Mouse (Mus musculus): ENCODE measurements at regions not wholly inside any gene's neighbourhood (a gene's known extent, or its start where the extent isn't known, plus 50 kb on each side); places are given as distances from the start of the nearest gene placed in this dataset.

GRCm38 (mm10) chr7:133521936-133522335 lies 80.0 kb downstream of the Tex36 start:
- DNase-seq (ENCODE audit: low read depth, low spot score) = no peak

- DNase-seq (ENCODE audit: low read depth, low spot score) = no peak
These were observed 83.0 kb downstream of the Tex36 start for GRCm38 (mm10) chr7:133518926-133519325.

GRCm38 (mm10) chr7:133517576-133517975 lies 84.4 kb downstream of the Tex36 start:
- DNase-seq (ENCODE audit: low read depth, low spot score) = no peak

- DNase-seq (ENCODE audit: low read depth, low spot score) = peak; percentile 43
These were observed 91.0 kb downstream of the Tex36 start for GRCm38 (mm10) chr7:133510926-133511325.

- no peak for DNase-seq (ENCODE audit: low read depth, low spot score)
These were observed 92.5 kb downstream of the Tex36 start for GRCm38 (mm10) chr7:133509486-133509885.

GRCm38 (mm10) chr7:133508370-133509012 lies 93.5 kb downstream of the Tex36 start:
- no peak for DNase-seq (ENCODE audit: low read depth, low spot score)

GRCm38 (mm10) chr7:133505628-133506027 lies 96.3 kb downstream of the Tex36 start:
- DNase-seq (ENCODE audit: low read depth, low spot score) = peak; percentile 51

GRCm38 (mm10) chr7:133503946-133504345 lies 98.0 kb downstream of the Tex36 start:
- DNase-seq (ENCODE audit: low read depth, low spot score) = no peak

DNA sequence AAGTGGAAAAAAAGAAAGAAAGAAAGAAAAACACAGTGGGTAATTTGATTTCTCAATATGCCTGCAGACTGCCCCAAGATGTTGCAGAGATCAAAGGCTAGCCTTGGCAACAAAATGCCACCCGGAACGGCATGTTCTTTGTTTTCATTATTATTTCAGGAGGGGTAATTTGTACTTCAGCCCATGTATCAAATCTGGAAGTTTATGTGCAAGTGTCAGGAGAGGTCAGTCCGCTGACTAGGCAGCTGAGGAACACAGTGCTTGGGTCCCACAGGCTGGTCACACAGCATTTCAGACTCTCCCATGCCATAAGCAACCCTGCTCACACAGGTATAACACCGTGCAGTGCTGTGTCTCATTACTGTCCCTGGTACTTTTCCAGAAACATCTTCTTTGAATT lies 99.2 kb downstream of the Tex36 start:
- no peak for DNase-seq (ENCODE audit: low read depth, low spot score)

- DNase-seq (ENCODE audit: low read depth, low spot score) = no peak
These were observed 104.4 kb downstream of the Tex36 start for GRCm38 (mm10) chr7:133497551-133497950.

DNA sequence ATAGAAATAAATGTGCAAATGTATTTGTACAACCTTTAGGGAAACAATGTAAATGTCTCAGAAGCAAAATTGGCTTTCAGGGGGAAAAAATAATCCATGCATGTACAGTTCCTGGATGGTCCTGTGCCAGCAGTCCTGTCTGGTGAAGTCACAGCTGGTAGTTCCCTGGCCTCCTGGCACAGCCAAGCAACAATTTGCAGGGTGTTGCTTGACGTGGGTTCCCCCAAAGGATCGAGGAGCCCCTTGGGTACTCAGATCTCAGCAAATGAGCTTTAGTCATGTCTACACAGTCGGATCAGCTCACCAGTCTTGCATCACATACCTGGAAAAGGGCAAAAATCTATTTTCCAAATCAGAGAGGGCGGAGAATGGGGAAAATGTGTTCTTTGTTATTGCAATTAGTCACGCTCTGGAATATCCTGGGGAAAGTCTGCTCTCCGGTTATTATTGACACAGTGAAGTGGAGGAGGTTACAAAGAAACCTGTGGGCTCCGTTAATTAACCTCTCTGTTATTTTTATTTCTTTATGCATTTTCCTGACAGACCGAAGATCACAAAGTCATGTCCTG lies 106.9 kb downstream of the Tex36 start:
- DNase-seq (ENCODE audit: low read depth, low spot score) = no peak

GRCm38 (mm10) chr7:133494256-133494981 lies 107.5 kb downstream of the Tex36 start:
- DNase-seq (ENCODE audit: low read depth, low spot score) = no peak

GRCm38 (mm10) chr7:133492626-133493025 lies 109.3 kb downstream of the Tex36 start:
- no peak for DNase-seq (ENCODE audit: low read depth, low spot score)

- no peak for DNase-seq (ENCODE audit: low read depth, low spot score)
These were observed 113.9 kb downstream of the Tex36 start for GRCm38 (mm10) chr7:133487887-133488630.

GRCm38 (mm10) chr7:133484430-133484841 lies 117.5 kb downstream of the Tex36 start:
- no peak for DNase-seq (ENCODE audit: low read depth, low spot score)

- DNase-seq (ENCODE audit: low read depth, low spot score) = no peak
These were observed 120.4 kb downstream of the Tex36 start for GRCm38 (mm10) chr7:133481529-133481928.

DNA sequence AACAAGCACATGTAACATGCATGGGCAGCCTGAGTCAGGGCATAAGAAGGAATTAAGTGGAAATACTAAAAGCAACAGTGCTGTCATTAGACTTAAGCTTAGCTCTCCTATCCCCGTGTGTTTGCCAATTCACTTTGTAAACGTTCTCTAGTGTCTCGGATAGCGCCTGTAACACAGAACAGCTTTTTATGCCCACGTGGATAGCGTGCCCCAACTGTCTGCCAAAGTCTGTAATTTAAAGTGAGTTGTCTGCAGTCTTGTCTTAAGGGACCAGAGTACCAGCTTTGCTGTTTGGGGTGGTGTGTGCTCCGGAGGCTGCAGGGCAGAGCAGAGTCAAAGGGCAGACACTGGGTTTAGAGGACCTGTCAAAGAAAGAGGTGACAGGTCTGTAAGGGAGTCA lies 122.3 kb downstream of the Tex36 start:
- DNase-seq (ENCODE audit: low read depth, low spot score) = no peak

GRCm38 (mm10) chr7:133477933-133478332 lies 124.0 kb downstream of the Tex36 start:
- peak; percentile 83 for DNase-seq (ENCODE audit: low read depth, low spot score)

GRCm38 (mm10) chr7:133477221-133477620 lies 124.7 kb downstream of the Tex36 start:
- peak; percentile 13 for DNase-seq (ENCODE audit: low read depth, low spot score)

GRCm38 (mm10) chr7:133471706-133472105 lies 130.3 kb downstream of the Tex36 start:
- no peak for DNase-seq (ENCODE audit: low read depth, low spot score)

- no peak for DNase-seq (ENCODE audit: low read depth, low spot score)
These were observed 131.4 kb downstream of the Tex36 start for GRCm38 (mm10) chr7:133470620-133470958.

GRCm38 (mm10) chr7:133469952-133470619 lies 131.9 kb downstream of the Tex36 start:
- DNase-seq (ENCODE audit: low read depth, low spot score) = no peak

Data from ZHBTc4 (cell line).